Mouse (Mus musculus) spleen, adult 2 months (tissue): ENCODE measurements at regions not wholly inside any gene's neighbourhood (a gene's known extent, or its start where the extent isn't known, plus 50 kb on each side); places are given as distances from the start of the nearest gene placed in this dataset.

Experiments
- DNase-seq, 2 experiments: peaks; one replicate each; pipeline versions ENCODE4 v3.0.0 to v3.0.0-alpha.2; 2012 to 2021; ENCODE audit warnings: low spot score in 2 of 2, low read depth in 1 of 2
- H3K27ac ChIP-seq: fragments of 200-500 bp; 2 replicates; pipeline ENCODE4 v1.5.1; 2012; ENCODE audit warnings: low read length, inconsistent platforms; ENCODE audit not compliant: insufficient read depth
- H3K27me3 ChIP-seq: fragments of 200-500 bp; 2 replicates; pipeline ENCODE4 v1.6.1; 2012; ENCODE audit warnings: mild to moderate bottlenecking, moderate library complexity, low read length, inconsistent platforms; ENCODE audit not compliant: control insufficient read depth, insufficient read depth
- H3K36me3 ChIP-seq: fragments of 200-500 bp; 2 replicates; pipeline ENCODE4 v1.6.1; 2012; ENCODE audit warnings: mild to moderate bottlenecking, low read length, inconsistent platforms; ENCODE audit not compliant: control insufficient read depth, insufficient read depth
- H3K4me1 ChIP-seq: fragments of 200-500 bp; 2 replicates; pipeline ENCODE4 v1.6.1; 2011; ENCODE audit warnings: inconsistent platforms; ENCODE audit not compliant: control insufficient read depth, insufficient read depth, insufficient read length
- H3K4me3 ChIP-seq: fragments of 200-500 bp; 2 replicates; pipeline ENCODE4 v1.5.1; 2011; ENCODE audit warnings: mild to moderate bottlenecking, inconsistent platforms; ENCODE audit not compliant: insufficient read depth, insufficient read length; ENCODE audit errors: extremely low read depth
- CTCF ChIP-seq: fragments of 200-500 bp; IDR thresholded peaks from 2 replicates; pipeline ENCODE4 v1.5.1; 2011; ENCODE audit warnings: mild to moderate bottlenecking, inconsistent platforms; ENCODE audit not compliant: insufficient read depth, insufficient read length, insufficient replicate concordance; ENCODE audit errors: extremely low read depth
- POLR2A ChIP-seq: fragments of 200-500 bp; IDR thresholded peaks from 2 replicates; pipeline ENCODE4 v1.6.1; 2011; ENCODE audit warnings: low read depth, low read length, inconsistent platforms
- WGBS: fragments of 180-500 bp; shearing (Covaris S2); methylation state at CpG from one replicate; pipeline ENCODE4 v1.1.7; 2018; 5-methylcytosine and 5-hydroxymethylcytosine counted together

- no peak overlapping the region for H3K4me3 ChIP-seq
- H3K36me3 ChIP-seq: no peaks in the 10 kb centered on the region
- WGBS: 89% methylated on average over 5 of the region's 5 CpGs
- no peak for TF ChIP-seq CTCF
- no peak for TF ChIP-seq POLR2A
- H3K4me1 ChIP-seq: peaks cover 3% of the 10 kb centered on the region
- no peaks in the 10 kb centered on the region for H3K27me3 ChIP-seq
- no peak overlapping the region for H3K27ac ChIP-seq
- DNase-seq: no peak
Observed at GRCm38 (mm10) chr1:43367151-43367895, 77.1 kb upstream of the Nck2 start.

DNA sequence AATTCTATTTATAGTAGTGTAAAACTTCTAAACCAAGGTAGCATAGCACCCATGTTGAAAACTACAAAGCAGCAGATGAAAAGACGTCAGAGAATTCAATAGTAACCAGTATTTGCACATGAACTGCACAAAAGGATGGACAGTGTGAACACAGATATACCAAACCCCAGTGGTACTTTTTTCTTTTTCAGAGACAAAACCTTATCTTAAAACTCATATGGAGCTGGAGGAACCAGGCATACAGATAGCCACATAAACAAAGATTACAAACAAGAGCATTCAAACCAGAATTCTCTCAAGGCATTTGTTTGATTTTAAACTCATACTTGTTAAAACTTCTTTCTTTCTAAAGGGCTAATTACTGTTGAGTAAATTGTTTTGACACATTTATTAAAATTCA lies 72.5 kb upstream of the Nck2 start:
- DNase-seq: no peak
- Histone ChIP-seq H3K27me3 (no peaks in the 10 kb centered on the region), H3K4me3 (no peak overlapping the region), H3K4me1 (no peaks in the 10 kb centered on the region), H3K36me3 (no peaks in the 10 kb centered on the region), H3K27ac (no peak overlapping the region)
- TF ChIP-seq POLR2A (no peak), CTCF (no peak)
- WGBS: 86% methylated on average over 1 of the region's 1 CpGs

- WGBS: 16% methylated on average over 5 of the region's 5 CpGs
Observed at GRCm38 (mm10) chr1:43374946-43375345, 69.4 kb upstream of the Nck2 start.

GRCm38 (mm10) chr1:43375851-43376250 lies 68.5 kb upstream of the Nck2 start:
- DNase-seq: no peak
- no peaks in the 10 kb centered on the region for H3K27me3 ChIP-seq
- H3K4me1 ChIP-seq: no peaks in the 10 kb centered on the region
- TF ChIP-seq CTCF (no peak), POLR2A (no peak)
- H3K27ac ChIP-seq: no peak overlapping the region; the same call in 1 of the 2 replicates
- no peaks in the 10 kb centered on the region for H3K36me3 ChIP-seq
- no peak overlapping the region for H3K4me3 ChIP-seq
- WGBS: 26% methylated on average over 4 of the region's 4 CpGs

More at GRCm38 (mm10) chr1:43374946-43375345, 69.4 kb upstream of the Nck2 start:
- peak overlapping the region; percentile 71 for H3K27ac ChIP-seq
- H3K4me1 ChIP-seq: no peaks in the 10 kb centered on the region
- peak; percentile 43 to 77 for DNase-seq
- no peak overlapping the region for H3K4me3 ChIP-seq
- no peak for TF ChIP-seq CTCF
- no peak for TF ChIP-seq POLR2A
- H3K27me3 ChIP-seq: no peaks in the 10 kb centered on the region
- no peaks in the 10 kb centered on the region for H3K36me3 ChIP-seq

DNA sequence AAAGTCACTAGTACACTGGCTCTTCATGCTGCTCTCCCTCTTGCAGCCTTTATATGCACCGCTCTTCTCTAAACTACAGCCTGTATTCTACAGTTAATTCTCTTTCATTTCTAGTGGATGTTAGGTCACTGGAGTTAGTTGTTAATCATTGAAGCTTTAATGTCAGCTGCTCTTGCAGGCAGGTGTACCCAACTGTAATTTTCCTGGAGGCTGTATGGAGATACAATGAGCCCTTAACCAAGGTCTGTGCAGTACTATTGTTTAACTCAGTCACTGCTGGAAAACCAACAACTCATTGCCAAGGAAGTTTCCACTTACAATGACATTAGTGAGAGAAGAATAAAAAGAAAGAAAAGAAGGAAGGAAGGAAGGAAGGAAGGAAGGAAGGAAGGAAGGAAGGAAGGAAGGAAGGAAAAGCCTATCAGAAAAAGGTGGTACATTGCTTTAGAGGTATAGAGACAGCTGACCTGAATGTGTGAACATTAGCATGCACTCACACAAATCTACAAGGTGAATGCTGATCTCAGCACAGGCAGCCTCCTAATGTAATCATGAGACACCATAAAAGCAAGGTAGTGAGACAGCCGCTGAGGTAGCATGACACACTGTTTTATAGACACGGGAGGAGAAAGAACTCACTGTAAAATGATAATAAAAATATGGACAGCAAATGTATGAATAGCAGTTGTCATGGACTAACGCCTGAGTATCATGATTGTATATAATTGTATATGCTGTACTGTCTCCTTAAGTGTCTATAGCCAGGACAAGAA lies 66.7 kb upstream of the Nck2 start:
- no peak for TF ChIP-seq POLR2A
- H3K4me3 ChIP-seq: no peak overlapping the region
- H3K27ac ChIP-seq: no peak overlapping the region
- 96% methylated on average over 4 of the region's 4 CpGs for WGBS
- H3K27me3 ChIP-seq: no peaks in the 10 kb centered on the region
- no peaks in the 10 kb centered on the region for H3K36me3 ChIP-seq
- DNase-seq: no peak
- H3K4me1 ChIP-seq: no peaks in the 10 kb centered on the region

DNA sequence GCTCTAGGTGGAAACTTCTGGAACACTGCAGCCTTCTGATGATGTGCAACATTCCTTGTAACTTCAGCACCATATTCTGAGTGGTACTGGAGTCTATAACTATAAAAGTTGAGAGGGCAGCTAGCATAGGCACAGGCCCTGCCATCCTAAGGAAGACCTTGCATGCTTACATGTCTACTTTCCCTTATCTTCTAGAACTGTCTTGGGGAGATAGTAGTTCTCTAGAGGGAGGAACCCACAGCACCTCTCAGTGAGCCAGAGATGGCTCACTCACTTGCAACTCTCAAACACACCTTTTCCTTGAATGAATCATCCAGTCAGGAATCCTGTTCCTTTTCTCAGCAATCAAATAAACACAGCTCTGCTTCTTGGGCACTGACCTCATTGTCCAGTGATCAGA lies 59.4 kb upstream of the Nck2 start:
- no peaks in the 10 kb centered on the region for H3K4me1 ChIP-seq
- no peak for TF ChIP-seq POLR2A
- no peak for TF ChIP-seq CTCF
- H3K27me3 ChIP-seq: no peaks in the 10 kb centered on the region
- H3K27ac ChIP-seq: no peak overlapping the region
- H3K36me3 ChIP-seq: no peaks in the 10 kb centered on the region
- DNase-seq: no peak
- H3K4me3 ChIP-seq: no peak overlapping the region

GRCm38 (mm10) chr1:43394035-43394434 lies 50.3 kb upstream of the Nck2 start:
- H3K36me3 ChIP-seq: no peaks in the 10 kb centered on the region
- H3K27me3 ChIP-seq: no peaks in the 10 kb centered on the region
- no peak for DNase-seq
- TF ChIP-seq CTCF: no peak
- no peak for TF ChIP-seq POLR2A
- WGBS: 91% methylated on average over 2 of the region's 2 CpGs
- no peak overlapping the region for H3K27ac ChIP-seq
- no peak overlapping the region for H3K4me3 ChIP-seq
- no peaks in the 10 kb centered on the region for H3K4me1 ChIP-seq
